Mouse (Mus musculus): Measurements from ENCODE around the gene Prkca. TPM values are rescaled to one million over a fixed set of nuclear protein-coding genes. Genes with fewer than 3 reads are reported as not detected.

Prkca gene
- polyA plus RNA-seq, 1 experiment, result 2.8 TPM

- no peaks in the 10 kb centered on the region for H3K27me3 ChIP-seq (ENCODE audit: control insufficient read depth, insufficient read depth, low read length, poor library complexity, severe bottlenecking)
- H3K9me3 ChIP-seq (replicated peaks; ENCODE audit: control insufficient read depth, insufficient read depth, low read length, poor library complexity, severe bottlenecking), result no peaks in the 10 kb centered on the region
- no peaks in the 10 kb centered on the region for H3K4me1 ChIP-seq (ENCODE audit: control insufficient read depth, insufficient read depth, low read length)
- H3K36me3 ChIP-seq (ENCODE audit: control insufficient read depth, insufficient read depth, low read length, poor library complexity, severe bottlenecking), result no peaks in the 10 kb centered on the region
- no peak overlapping the region for H3K27ac ChIP-seq (ENCODE audit: insufficient read depth, low read length)
- H3K4me3 ChIP-seq (ENCODE audit: low read depth, low read length), result no peak overlapping the region
- TF ChIP-seq CTCF (IDR thresholded peaks at IDR 0.05; ENCODE audit: low read depth, low read length), result no peak
- no peak for TF ChIP-seq EP300 (IDR thresholded peaks at IDR 0.05; ENCODE audit: insufficient read depth, low read depth, low read length)
- no peak for TF ChIP-seq POLR2A (IDR thresholded peaks at IDR 0.05; ENCODE audit: insufficient read depth, low read length)
- no peak overlapping the region for H3K9ac ChIP-seq (ENCODE audit: low read depth, poor library complexity, severe bottlenecking)
Measured at GRCm38 (mm10) chr11:108240924-108241498, 102.7 kb downstream of the Prkca start.

DNA sequence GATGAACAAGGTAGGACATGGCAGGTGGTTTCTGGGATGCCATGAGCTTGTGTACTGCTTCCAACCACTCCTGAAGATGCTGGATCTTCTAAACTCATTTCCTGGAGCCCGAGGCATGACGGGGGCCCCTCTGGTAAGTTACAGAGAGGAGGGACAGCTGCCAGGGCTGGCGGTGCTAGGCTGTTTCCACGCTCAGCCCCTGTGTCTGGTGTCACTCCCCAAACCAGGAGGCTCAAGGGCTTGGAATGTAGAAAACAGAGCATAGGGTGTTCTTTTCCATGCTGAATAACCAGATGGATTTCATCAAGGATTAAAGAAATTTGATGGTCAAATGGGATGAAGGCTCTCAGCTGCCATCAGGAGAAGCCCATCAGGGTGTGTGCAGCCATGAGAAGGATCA is 104.6 kb downstream of the Prkca start:
- TF ChIP-seq POLR2A (IDR thresholded peaks at IDR 0.05; ENCODE audit: insufficient read depth, low read length), result no peak
- no peak for TF ChIP-seq CTCF (IDR thresholded peaks at IDR 0.05; ENCODE audit: low read depth, low read length)
- TF ChIP-seq EP300 (IDR thresholded peaks at IDR 0.05; ENCODE audit: insufficient read depth, low read depth, low read length), result no peak
- Histone ChIP-seq H3K4me1 (ENCODE audit: control insufficient read depth, insufficient read depth, low read length) (no peaks in the 10 kb centered on the region), H3K9ac (ENCODE audit: low read depth, poor library complexity, severe bottlenecking) (no peak overlapping the region), H3K36me3 (ENCODE audit: control insufficient read depth, insufficient read depth, low read length, poor library complexity, severe bottlenecking) (no peaks in the 10 kb centered on the region), H3K9me3 (replicated peaks; ENCODE audit: control insufficient read depth, insufficient read depth, low read length, poor library complexity, severe bottlenecking) (no peaks in the 10 kb centered on the region), H3K27ac (ENCODE audit: insufficient read depth, low read length) (no peak overlapping the region), H3K4me3 (ENCODE audit: low read depth, low read length) (no peak overlapping the region), H3K27me3 (ENCODE audit: control insufficient read depth, insufficient read depth, low read length, poor library complexity, severe bottlenecking) (no peaks in the 10 kb centered on the region)

DNA sequence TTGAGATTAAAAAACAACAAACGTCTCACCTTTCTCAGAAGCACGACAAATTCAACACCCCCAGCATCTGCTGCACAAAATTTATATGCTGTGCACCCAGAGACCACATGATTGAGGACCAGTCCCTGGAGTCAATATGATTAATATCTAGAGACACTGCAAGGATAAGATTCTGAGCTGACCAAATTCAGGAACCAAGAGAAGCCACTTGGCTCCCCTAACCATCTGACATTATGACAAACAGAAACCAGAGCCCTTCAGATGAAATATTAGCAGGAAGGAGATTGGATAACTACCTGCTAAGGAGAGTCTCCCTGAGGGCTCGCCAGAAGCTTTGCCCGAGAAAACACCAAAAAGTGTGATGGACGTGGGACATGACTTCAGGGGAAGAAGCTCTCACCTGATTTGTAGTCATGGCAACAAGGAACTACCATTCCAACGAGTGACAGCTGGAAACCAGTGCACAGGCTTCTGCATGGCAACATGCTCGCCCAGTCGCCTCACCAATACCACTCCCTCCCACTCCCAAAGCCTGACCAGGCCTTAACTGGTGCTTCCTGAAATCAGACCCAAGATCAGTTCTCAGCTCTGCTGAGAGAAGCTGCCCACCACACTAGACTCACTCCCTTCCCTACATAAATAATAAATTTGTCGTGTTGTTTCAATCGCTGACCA is 106.8 kb downstream of the Prkca start:
- TF ChIP-seq POLR2A (IDR thresholded peaks at IDR 0.05; ENCODE audit: insufficient read depth, low read length), result no peak
- TF ChIP-seq CTCF (IDR thresholded peaks at IDR 0.05; ENCODE audit: low read depth, low read length), result no peak
- TF ChIP-seq EP300 (IDR thresholded peaks at IDR 0.05; ENCODE audit: insufficient read depth, low read depth, low read length), result no peak
- Histone ChIP-seq H3K27me3 (ENCODE audit: control insufficient read depth, insufficient read depth, low read length, poor library complexity, severe bottlenecking) (no peaks in the 10 kb centered on the region), H3K36me3 (ENCODE audit: control insufficient read depth, insufficient read depth, low read length, poor library complexity, severe bottlenecking) (no peaks in the 10 kb centered on the region), H3K4me3 (ENCODE audit: low read depth, low read length) (no peak overlapping the region), H3K27ac (ENCODE audit: insufficient read depth, low read length) (no peak overlapping the region), H3K9ac (ENCODE audit: low read depth, poor library complexity, severe bottlenecking) (no peak overlapping the region), H3K4me1 (ENCODE audit: control insufficient read depth, insufficient read depth, low read length) (no peaks in the 10 kb centered on the region), H3K9me3 (replicated peaks; ENCODE audit: control insufficient read depth, insufficient read depth, low read length, poor library complexity, severe bottlenecking) (no peaks in the 10 kb centered on the region)

GRCm38 (mm10) chr11:108236195-108236594 is 107.5 kb downstream of the Prkca start:
- H3K4me1 ChIP-seq (ENCODE audit: control insufficient read depth, insufficient read depth, low read length), result no peaks in the 10 kb centered on the region
- no peak for TF ChIP-seq POLR2A (IDR thresholded peaks at IDR 0.05; ENCODE audit: insufficient read depth, low read length)
- TF ChIP-seq EP300 (IDR thresholded peaks at IDR 0.05; ENCODE audit: insufficient read depth, low read depth, low read length), result no peak
- no peak for TF ChIP-seq CTCF (IDR thresholded peaks at IDR 0.05; ENCODE audit: low read depth, low read length)
- no peak overlapping the region for H3K9ac ChIP-seq (ENCODE audit: low read depth, poor library complexity, severe bottlenecking)
- H3K27ac ChIP-seq (ENCODE audit: insufficient read depth, low read length), result no peak overlapping the region
- H3K4me3 ChIP-seq (ENCODE audit: low read depth, low read length), result no peak overlapping the region
- H3K27me3 ChIP-seq (ENCODE audit: control insufficient read depth, insufficient read depth, low read length, poor library complexity, severe bottlenecking), result no peaks in the 10 kb centered on the region
- no peaks in the 10 kb centered on the region for H3K36me3 ChIP-seq (ENCODE audit: control insufficient read depth, insufficient read depth, low read length, poor library complexity, severe bottlenecking)
- no peaks in the 10 kb centered on the region for H3K9me3 ChIP-seq (replicated peaks; ENCODE audit: control insufficient read depth, insufficient read depth, low read length, poor library complexity, severe bottlenecking)

GRCm38 (mm10) chr11:108235081-108235703 is 108.5 kb downstream of the Prkca start:
- Histone ChIP-seq H3K4me3 (ENCODE audit: low read depth, low read length) (no peak overlapping the region), H3K4me1 (ENCODE audit: control insufficient read depth, insufficient read depth, low read length) (no peaks in the 10 kb centered on the region), H3K27ac (ENCODE audit: insufficient read depth, low read length) (no peak overlapping the region), H3K36me3 (ENCODE audit: control insufficient read depth, insufficient read depth, low read length, poor library complexity, severe bottlenecking) (no peaks in the 10 kb centered on the region), H3K9me3 (replicated peaks; ENCODE audit: control insufficient read depth, insufficient read depth, low read length, poor library complexity, severe bottlenecking) (no peaks in the 10 kb centered on the region), H3K27me3 (ENCODE audit: control insufficient read depth, insufficient read depth, low read length, poor library complexity, severe bottlenecking) (no peaks in the 10 kb centered on the region), H3K9ac (ENCODE audit: low read depth, poor library complexity, severe bottlenecking) (no peak overlapping the region)
- no peak for TF ChIP-seq CTCF (IDR thresholded peaks at IDR 0.05; ENCODE audit: low read depth, low read length)
- TF ChIP-seq POLR2A (IDR thresholded peaks at IDR 0.05; ENCODE audit: insufficient read depth, low read length), result no peak

DNA sequence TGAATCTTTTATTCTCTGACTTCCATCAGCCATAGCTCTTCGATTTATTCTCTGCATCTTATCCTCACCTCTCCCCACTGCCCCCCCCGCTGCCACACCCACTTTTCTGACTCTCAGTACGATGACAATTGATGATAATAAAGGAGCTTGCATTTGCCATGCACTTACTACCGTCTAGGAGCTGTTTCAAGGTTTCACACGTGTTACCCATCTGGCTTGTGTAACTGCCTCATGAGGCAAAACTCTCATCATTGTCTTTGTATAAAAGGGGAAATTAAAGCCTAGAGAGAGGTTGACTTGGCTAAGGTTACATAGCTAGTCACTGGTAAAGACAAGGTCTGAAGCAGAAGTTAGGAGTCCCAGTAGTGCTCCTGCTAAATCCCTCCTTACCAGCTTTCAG is 110.7 kb downstream of the Prkca start:
- no peaks in the 10 kb centered on the region for H3K9me3 ChIP-seq (replicated peaks; ENCODE audit: control insufficient read depth, insufficient read depth, low read length, poor library complexity, severe bottlenecking)
- TF ChIP-seq CTCF (IDR thresholded peaks at IDR 0.05; ENCODE audit: low read depth, low read length), result no peak
- no peak for TF ChIP-seq EP300 (IDR thresholded peaks at IDR 0.05; ENCODE audit: insufficient read depth, low read depth, low read length)
- TF ChIP-seq POLR2A (IDR thresholded peaks at IDR 0.05; ENCODE audit: insufficient read depth, low read length), result no peak
- no peaks in the 10 kb centered on the region for H3K36me3 ChIP-seq (ENCODE audit: control insufficient read depth, insufficient read depth, low read length, poor library complexity, severe bottlenecking)
- no peak overlapping the region for H3K9ac ChIP-seq (ENCODE audit: low read depth, poor library complexity, severe bottlenecking)
- H3K4me3 ChIP-seq (ENCODE audit: low read depth, low read length), result no peak overlapping the region
- no peaks in the 10 kb centered on the region for H3K4me1 ChIP-seq (ENCODE audit: control insufficient read depth, insufficient read depth, low read length)
- no peak overlapping the region for H3K27ac ChIP-seq (ENCODE audit: insufficient read depth, low read length)
- H3K27me3 ChIP-seq (ENCODE audit: control insufficient read depth, insufficient read depth, low read length, poor library complexity, severe bottlenecking), result no peaks in the 10 kb centered on the region
